Mouse (Mus musculus) layer of hippocampus, adult 9-10 months (tissue): ENCODE data around the gene Ccnh.
"Not testable (repeated sequence)": the region's sequence is repeated elsewhere in the genome, so short reads cannot be mapped to it uniquely, and the experiment has no call there.

Experiments used
- DNase-seq: peaks from one replicate; pipeline ENCODE4 v3.0.0; 2022; ENCODE audit warnings: low spot score

Ccnh gene

DNA sequence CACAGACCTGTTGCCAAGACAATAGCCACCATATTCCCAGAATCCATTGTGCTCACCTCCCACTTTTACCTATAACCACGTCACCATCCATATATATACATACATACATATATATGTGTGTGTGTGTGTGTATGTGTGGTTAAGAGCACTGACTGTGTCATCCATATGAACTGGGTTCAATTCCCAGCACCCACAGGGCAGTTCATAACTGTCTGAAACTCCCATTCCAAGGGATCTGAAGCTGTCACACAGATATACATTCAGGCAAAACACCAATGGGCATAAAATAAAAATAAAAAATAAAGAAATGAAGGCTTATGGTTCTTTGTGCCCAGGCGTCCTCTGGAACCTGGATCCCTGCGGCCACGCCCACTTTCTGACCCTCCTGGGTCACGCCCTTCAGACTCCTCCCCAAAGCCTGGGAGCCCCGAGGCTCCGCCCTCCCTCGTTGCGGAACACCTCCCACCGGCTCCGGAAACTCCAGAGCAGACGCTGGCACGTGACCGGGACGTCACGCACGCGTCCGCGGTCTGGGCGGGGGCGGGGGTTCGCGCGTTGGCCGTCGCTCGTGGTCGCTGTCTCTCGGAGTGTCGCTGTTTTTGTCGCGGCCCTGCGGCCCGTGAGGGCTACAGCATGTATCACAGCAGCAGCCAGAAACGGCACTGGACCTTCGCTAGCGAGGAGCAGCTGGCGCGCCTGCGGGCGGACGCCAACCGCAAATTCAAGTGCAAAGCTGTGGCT lies at the start of gene Ccnh:
Gene Ccnh, plus strand, starts transcription at position 506 of the 741 bp plus-strand sequence.
- DNase-seq: peak; percentile 71

DNA sequence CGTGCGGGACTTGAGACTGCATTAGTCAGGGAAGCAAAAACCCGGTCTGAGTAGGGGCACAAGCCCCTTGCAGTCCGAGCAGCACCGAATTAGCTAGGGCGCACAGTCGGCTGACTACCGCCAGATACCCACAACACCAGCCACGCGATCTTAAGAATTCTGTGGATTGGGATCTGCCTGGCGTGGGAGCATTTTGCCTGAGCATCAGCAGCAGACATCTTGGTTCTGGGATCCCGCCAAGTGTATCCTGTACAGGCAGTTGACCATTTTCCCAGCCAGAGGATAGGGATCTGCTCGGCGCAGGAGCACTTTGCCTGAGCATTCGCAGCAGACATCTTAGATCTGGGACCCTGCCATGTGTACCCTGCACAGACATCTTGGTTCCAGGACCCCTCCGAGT lies 45.8 kb upstream of the Ccnh start:
- not testable (repeated sequence) for DNase-seq

DNA sequence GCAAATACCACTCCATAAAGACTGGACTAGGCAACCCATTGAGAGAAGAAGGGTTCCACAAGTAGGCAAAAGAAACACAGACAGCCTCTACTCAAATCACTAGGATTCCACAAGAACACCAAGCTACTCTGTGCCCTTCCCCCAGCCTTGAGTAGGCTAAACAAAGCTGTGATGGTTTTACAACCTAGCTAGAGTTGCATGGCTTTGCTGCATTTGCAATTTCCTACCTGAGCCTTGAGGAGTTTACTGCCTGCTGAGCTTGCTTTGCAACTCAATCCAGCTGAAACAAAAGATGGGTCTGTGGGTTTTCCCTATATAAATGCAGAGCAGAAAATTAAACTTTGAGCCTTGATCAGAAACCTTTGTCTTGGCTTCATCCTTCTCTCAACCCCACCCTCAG lies 42.7 kb upstream of the Ccnh start:
- DNase-seq: no peak

DNA sequence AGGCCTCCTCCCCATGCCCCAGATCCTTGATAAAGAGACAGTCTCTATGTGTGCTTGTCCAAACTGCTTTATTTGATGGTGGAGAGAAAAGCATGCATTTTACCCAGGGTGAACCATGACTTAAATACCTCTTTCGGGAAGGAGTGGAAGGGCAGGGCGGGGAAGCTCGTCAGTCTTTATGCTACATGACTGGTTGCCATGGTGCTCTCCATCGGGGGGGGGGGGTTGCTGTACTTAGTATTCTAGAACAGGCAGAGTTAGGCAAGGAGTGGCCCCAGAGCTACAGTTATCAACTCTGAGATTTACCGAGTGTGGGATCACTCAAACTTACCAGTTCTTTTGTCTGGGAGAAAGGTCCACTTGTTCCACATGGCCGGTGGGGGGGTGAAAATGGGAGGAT lies 34.5 kb upstream of the Ccnh start:
- DNase-seq: no peak

DNA sequence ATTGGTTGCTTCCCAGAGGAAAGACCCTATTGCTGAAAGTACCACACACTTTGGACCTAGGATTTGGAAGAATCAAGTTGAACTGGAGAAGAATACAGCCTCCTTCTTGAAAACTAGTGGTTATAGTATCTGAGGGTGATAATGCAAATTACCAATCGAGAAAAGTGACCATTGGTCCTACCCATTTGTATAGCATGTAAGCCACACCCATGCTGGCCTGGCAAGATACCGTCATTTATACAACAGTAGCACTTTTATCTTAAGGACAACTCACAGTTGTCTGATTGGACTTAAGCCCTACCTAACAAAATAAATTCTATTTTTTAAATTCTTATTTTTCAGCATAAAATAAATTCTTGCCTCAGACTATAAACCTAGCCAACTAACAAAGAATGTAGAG lies 29.2 kb upstream of the Ccnh start:
- DNase-seq: no peak

DNA sequence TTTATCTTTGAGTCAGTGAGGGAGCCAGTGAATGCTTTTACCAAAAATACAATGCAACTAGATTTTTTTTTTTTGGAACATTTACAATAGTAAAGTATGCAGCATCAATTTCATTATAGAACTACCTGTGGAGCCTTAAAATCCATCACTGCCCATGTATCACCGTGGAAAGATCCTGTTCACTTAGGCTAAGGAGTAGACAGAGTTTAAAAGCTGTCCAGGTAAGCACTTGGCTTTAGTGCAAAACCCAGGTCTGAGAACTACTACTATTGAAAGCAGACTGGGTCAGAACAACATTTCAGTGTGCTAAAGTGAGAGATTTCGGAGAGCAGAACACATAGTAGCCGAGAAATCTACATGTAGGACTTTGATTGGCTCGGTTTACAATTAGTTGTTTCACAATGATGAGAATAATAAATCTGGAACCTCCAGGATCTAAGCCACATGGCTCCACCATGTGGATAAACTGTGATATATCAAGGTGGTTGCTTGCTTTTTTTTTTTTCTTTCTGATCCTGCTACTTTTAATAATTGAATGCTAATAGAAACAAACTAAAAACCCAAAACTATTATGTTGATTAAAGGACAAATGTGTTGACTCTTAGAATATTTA lies 24.6 kb upstream of the Ccnh start:
- DNase-seq: no peak

DNA sequence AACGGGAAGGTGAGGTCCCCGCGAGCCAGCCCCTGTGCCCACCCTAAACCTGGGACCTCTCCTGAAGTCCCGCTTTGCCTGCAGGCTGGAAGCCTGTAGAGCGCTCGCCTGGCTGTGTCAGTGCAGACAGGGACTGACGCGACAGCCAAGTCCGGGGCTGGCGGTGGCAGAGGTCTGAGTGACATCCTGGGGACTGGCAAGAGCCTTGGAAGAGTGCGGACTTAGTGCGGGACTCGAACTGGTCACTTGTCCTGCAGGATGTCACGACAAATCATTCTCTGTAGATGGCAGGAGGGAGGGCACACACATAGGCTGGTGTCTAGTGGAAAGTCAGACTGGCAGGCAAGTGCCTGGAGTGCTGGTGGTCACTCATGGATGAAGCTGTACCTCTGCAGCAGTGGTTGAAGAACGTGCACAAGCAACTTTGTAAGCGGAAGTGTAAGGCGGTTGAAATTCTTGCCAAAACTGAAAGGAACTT lies 475 bp downstream of the Ccnh start:
- DNase-seq: no peak

DNA sequence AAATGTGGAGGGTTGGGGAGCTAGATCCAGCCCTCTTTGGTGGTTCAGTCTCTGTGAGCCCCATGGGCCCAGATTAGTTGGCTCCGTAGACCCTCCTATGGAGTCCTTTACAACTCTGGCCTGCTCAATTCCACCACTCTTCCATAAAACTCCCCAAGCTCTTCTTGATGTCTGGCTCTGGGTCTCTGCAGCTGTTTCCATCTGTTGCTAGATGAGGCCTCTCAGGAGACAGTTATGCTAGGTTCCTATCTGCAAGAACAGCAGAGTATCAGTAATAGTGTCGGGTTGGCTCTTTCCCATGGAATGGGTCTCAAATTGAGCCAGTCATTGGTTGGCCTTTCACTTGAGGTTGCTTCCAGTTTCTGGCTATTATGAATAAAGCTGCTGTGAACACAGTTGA lies 2.0 kb downstream of the Ccnh start:
- no peak for DNase-seq

DNA sequence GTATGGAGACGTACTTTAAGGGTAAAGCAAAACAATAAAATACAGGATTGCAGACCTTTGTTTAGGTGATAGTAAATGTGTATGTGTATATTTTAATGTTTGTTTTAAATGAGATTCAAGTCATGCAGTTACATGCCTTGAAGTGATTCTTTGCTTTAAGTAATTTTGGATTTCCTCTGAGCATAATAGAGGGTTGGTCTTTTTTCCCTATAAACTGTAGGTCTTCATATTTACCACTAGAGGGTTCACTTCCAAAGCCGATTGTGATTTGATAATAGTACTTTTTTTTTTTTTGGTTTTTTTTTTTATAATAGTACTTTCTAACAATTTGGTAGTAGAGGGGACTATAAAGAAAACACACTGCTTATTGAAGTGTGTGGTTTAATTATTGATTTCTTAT lies 18.3 kb downstream of the Ccnh start:
- no peak for DNase-seq

DNA sequence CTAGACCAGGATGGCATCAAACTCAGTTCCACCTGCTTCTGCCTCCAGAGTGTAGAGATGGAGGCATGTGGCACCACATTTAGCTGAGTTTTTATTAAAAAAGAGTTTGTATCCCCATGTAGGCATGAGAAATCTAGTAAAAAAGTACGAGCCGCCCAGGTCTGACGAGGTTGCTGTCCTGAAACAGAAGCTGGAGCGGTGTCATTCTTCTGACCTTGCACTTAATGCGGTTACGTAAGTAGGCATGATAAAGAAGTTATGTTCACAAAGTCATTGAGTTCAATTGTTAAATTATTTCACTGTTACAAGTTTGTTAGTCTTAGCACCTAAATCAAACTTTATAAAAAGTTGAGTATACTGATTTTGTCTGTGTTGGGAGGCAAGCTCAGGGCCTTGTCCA lies 19.4 kb downstream of the Ccnh start:
- DNase-seq: no peak

DNA sequence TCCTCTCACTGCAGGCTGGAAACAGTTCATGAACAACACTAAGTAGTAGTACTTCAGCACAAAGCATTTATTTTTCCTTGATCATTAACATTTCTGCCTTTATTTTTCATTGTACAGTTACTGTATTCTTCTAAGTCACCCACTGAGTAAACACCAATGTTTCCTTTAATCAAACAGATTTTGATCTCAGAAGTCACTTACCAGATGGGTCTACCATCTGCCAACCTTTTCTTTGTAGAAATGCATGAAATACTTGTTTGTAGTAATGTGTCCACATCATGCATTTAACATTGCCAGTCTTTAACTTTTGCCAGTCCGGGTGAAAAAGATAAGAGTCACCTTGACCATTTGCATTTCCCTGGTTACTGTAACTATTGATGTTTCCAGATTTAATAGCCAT lies 21.1 kb downstream of the Ccnh start:
- peak; percentile 33 for DNase-seq

DNA sequence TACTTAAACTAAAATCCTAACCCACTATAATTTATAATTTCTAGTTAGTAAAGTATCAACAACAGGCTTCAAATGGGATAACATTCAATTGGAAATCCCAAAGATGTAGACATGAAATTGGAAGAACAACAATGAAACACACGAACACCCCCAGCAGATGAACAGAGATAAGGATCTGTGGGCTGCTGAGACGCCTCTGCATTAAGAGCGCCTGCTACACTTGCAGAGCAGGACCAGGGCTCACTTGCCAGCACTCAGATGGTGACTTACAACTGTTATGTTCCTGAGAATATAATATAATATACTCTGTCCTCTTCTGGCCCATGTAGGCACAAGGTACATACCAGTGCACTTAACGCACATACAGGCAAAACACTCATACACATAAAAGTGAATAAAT lies 29.4 kb downstream of the Ccnh start:
- no peak for DNase-seq

DNA sequence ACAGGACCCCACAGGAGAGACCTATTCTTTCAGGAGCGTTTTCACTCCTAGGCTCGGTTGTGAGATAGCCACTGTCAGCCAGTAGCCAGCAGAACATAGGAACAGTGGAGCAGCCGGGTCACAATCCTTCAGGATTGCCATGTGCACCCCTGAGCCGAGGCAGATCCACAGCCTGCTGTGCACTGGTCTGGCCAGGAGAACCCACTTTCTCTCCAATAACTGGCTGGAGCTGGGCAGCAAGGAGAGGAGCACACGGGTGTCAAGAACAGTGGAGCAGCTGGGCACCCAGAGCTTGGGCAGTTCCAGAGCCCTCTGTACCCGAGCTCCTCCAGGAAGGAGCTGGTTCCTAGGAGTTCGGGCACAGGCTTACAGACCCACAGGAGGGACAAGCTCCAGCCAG lies 49.6 kb downstream of the Ccnh start:
- no peak for DNase-seq
